Mouse (Mus musculus): ENCODE results near the gene En2. TPM values are rescaled to one million over a fixed set of nuclear protein-coding genes. Genes with fewer than 3 reads are reported as not detected.

The En2 gene
- polyA plus RNA-seq, 1 experiment from 2014 or later, result 0.09 TPM

- no peak overlapping the region for H3K9ac ChIP-seq
- no peaks in the 10 kb centered on the region for H3K9me3 ChIP-seq (replicated peaks)
- H3K4me3 ChIP-seq (replicated peaks), result no peak overlapping the region
- no peak overlapping the region for H3K27ac ChIP-seq
- H3K4me1 ChIP-seq, result peaks cover 49% of the 10 kb centered on the region
- 5% methylated on average over 1 of the region's 1 CpGs for WGBS
- H3K36me3 ChIP-seq, result no peaks in the 10 kb centered on the region
- ATAC-seq (replicated peaks; ENCODE audit: low FRiP score), result no peak
- peaks cover 99% of the 10 kb centered on the region for H3K27me3 ChIP-seq
- no peak overlapping the region for H3K4me2 ChIP-seq
These were observed 1.6 kb upstream of the En2 start for GRCm38 (mm10) chr5:28163926-28164325.

DNA sequence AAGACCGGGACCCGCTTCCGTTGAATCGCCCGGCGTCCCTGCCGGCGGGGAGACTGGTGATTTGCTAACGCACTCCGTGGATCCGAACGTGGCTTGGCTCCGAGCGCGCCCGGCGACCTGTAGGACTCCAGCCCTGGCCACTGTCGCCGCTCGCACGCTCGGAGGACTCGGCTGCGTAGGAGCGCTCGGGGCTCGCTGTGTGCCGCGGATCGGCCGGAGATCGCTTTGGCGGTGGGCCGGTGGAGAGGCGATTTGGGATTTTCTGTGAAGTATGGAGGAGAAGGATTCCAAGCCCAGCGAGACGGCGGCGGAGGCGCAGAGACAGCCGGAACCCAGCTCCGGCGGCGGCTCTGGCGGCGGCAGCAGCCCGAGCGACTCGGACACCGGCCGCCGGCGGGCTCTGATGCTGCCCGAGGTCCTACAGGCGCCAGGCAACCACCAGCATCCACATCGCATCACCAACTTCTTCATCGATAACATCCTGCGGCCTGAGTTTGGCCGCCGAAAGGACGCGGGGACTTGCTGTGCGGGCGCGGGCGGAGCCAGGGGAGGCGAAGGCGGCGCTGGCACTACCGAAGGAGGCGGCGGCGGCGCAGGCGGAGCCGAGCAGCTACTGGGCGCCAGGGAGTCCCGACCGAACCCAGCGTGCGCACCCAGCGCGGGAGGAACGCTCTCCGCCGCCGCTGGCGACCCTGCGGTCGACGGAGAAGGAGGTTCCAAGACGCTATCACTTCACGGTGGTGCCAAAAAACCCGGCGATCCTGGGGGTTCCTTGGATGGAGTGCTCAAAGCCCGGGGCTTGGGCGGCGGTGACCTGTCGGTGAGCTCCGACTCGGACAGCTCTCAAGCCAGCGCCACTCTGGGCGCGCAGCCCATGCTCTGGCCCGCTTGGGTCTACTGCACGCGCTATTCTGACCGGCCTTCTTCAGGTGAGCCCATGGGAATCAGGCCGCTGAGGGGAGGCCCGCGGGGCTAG lies 1.1 kb downstream of the En2 start:
- H3K4me3 ChIP-seq (replicated peaks), result peak overlapping the region; percentile 49
- peak; percentile 24; the same call in 1 of the 2 replicates for ATAC-seq (replicated peaks; ENCODE audit: low FRiP score)
- H3K27me3 ChIP-seq, result peaks cover 96% of the 10 kb centered on the region
- peak overlapping the region; percentile 92 for H3K4me2 ChIP-seq
- no peak overlapping the region for H3K27ac ChIP-seq
- peaks cover 44% of the 10 kb centered on the region for H3K4me1 ChIP-seq
- no peak overlapping the region for H3K9ac ChIP-seq
- H3K9me3 ChIP-seq (replicated peaks), result no peaks in the 10 kb centered on the region
- under 1% methylated on average over 111 of the region's 111 CpGs for WGBS
- no peaks in the 10 kb centered on the region for H3K36me3 ChIP-seq

GRCm38 (mm10) chr5:28167611-28168252 lies 2.2 kb downstream of the En2 start:
- Histone ChIP-seq H3K4me2 (peak overlapping the region; percentile 42), H3K4me1 (peaks cover 37% of the 10 kb centered on the region), H3K9me3 (replicated peaks) (no peaks in the 10 kb centered on the region), H3K36me3 (no peaks in the 10 kb centered on the region), H3K27me3 (peaks cover 97% of the 10 kb centered on the region), H3K27ac (no peak overlapping the region), H3K9ac (no peak overlapping the region), H3K4me3 (replicated peaks) (peak overlapping the region; percentile 21)
- WGBS, result 2% methylated on average over 29 of the region's 29 CpGs
- ATAC-seq (replicated peaks; ENCODE audit: low FRiP score), result no peak

- Histone ChIP-seq H3K4me2 (peak overlapping the region; percentile 42), H3K4me3 (replicated peaks) (peak overlapping the region; percentile 21), H3K27ac (no peak overlapping the region), H3K4me1 (peaks cover 37% of the 10 kb centered on the region), H3K9me3 (replicated peaks) (no peaks in the 10 kb centered on the region), H3K9ac (no peak overlapping the region), H3K36me3 (no peaks in the 10 kb centered on the region), H3K27me3 (peaks cover 97% of the 10 kb centered on the region)
- 2% methylated on average over 36 of the region's 36 CpGs for WGBS
- ATAC-seq (replicated peaks; ENCODE audit: low FRiP score), result no peak
These were observed 3.0 kb downstream of the En2 start for GRCm38 (mm10) chr5:28168253-28169165.

DNA sequence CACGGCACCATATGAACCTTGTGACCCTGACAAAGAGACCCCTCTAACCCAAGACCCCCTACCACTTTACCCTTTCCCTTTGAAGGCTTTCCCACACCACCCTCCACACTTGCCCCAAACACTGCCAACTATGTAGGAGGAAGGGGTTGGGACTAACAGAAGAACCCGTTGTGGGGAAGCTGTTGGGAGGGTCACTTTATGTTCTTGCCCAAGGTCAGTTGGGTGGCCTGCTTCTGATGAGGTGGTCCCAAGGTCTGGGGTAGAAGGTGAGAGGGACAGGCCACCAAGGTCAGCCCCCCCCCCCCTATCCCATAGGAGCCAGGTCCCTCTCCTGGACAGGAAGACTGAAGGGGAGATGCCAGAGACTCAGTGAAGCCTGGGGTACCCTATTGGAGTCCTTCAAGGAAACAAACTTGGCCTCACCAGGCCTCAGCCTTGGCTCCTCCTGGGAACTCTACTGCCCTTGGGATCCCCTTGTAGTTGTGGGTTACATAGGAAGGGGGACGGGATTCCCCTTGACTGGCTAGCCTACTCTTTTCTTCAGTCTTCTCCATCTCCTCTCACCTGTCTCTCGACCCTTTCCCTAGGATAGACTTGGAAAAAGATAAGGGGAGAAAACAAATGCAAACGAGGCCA lies 3.8 kb downstream of the En2 start:
- H3K9me3 ChIP-seq (replicated peaks), result no peaks in the 10 kb centered on the region
- H3K4me1 ChIP-seq, result peaks cover 37% of the 10 kb centered on the region
- H3K4me2 ChIP-seq, result 0 out of 2 replicates have a peak overlapping the region, but pooled peaks have one; percentile 42
- no peak for ATAC-seq (replicated peaks; ENCODE audit: low FRiP score)
- H3K4me3 ChIP-seq (replicated peaks), result 0 out of 2 replicates have a peak overlapping the region, but pooled peaks have one; percentile 21
- no peak overlapping the region for H3K9ac ChIP-seq
- peaks cover 97% of the 10 kb centered on the region for H3K27me3 ChIP-seq
- no peaks in the 10 kb centered on the region for H3K36me3 ChIP-seq
- 4% methylated on average over 5 of the region's 5 CpGs for WGBS
- H3K27ac ChIP-seq, result no peak overlapping the region

GRCm38 (mm10) chr5:28170081-28170480 lies 4.6 kb downstream of the En2 start:
- Histone ChIP-seq H3K9me3 (replicated peaks) (no peaks in the 10 kb centered on the region), H3K27ac (no peak overlapping the region), H3K4me3 (replicated peaks) (no peak overlapping the region), H3K36me3 (no peaks in the 10 kb centered on the region), H3K4me2 (no peak overlapping the region), H3K9ac (no peak overlapping the region), H3K27me3 (peaks cover 97% of the 10 kb centered on the region), H3K4me1 (peaks cover 35% of the 10 kb centered on the region)
- ATAC-seq (replicated peaks; ENCODE audit: low FRiP score), result no peak
- 13% methylated on average over 17 of the region's 17 CpGs for WGBS

DNA sequence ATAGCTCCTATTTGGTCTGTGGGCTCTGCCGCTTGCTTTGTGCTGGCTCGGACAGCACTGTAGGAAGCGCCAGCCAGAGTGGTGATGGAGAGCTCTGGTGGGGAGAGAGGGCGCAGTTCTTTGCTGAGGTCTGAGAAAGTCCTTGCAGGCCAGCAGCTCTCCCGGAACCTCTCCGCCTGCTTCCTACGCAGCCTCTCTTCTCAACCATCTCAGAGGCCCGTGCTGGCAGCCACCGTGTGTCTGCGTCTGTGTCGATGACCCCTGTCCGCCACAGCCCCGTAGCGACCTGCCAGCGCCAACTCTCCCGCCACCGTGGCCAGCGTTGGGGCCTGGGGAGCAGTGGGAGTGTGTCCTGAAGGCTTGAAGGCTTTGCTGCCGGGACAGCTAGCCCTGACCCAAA lies 5.4 kb downstream of the En2 start:
- no peaks in the 10 kb centered on the region for H3K36me3 ChIP-seq
- peaks cover 30% of the 10 kb centered on the region for H3K4me1 ChIP-seq
- 5% methylated on average over 19 of the region's 19 CpGs for WGBS
- H3K27ac ChIP-seq, result no peak overlapping the region
- no peak overlapping the region for H3K4me2 ChIP-seq
- H3K9ac ChIP-seq, result no peak overlapping the region
- no peak overlapping the region for H3K4me3 ChIP-seq (replicated peaks)
- ATAC-seq (replicated peaks; ENCODE audit: low FRiP score), result no peak
- H3K27me3 ChIP-seq, result peaks cover 97% of the 10 kb centered on the region
- H3K9me3 ChIP-seq (replicated peaks), result no peaks in the 10 kb centered on the region

DNA sequence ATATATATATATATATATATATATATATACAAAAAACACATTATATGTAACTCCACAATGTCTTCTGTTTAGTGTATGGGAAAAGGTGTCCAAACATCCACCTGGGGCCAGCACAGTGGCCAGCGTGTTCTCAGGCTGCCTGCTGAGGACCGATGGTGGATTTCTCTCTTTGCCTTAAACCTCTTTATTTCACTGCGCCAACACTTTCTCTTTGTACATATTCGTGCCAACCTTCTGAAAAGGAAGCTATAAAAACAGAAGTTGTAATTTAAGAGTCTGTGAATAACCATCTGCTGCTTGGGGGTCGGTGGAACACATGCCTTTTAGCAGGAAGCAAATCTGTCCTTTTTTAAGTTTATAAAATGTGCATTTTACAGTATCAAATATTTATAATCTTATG lies 6.2 kb downstream of the En2 start:
- peaks cover 22% of the 10 kb centered on the region for H3K4me1 ChIP-seq
- no peak overlapping the region for H3K27ac ChIP-seq
- WGBS, result 19% methylated on average over 5 of the region's 5 CpGs
- no peaks in the 10 kb centered on the region for H3K36me3 ChIP-seq
- H3K9me3 ChIP-seq (replicated peaks), result no peaks in the 10 kb centered on the region
- H3K9ac ChIP-seq, result no peak overlapping the region
- H3K27me3 ChIP-seq, result peaks cover 97% of the 10 kb centered on the region
- no peak overlapping the region for H3K4me2 ChIP-seq
- H3K4me3 ChIP-seq (replicated peaks), result no peak overlapping the region
- ATAC-seq (replicated peaks; ENCODE audit: low FRiP score), result no peak

DNA sequence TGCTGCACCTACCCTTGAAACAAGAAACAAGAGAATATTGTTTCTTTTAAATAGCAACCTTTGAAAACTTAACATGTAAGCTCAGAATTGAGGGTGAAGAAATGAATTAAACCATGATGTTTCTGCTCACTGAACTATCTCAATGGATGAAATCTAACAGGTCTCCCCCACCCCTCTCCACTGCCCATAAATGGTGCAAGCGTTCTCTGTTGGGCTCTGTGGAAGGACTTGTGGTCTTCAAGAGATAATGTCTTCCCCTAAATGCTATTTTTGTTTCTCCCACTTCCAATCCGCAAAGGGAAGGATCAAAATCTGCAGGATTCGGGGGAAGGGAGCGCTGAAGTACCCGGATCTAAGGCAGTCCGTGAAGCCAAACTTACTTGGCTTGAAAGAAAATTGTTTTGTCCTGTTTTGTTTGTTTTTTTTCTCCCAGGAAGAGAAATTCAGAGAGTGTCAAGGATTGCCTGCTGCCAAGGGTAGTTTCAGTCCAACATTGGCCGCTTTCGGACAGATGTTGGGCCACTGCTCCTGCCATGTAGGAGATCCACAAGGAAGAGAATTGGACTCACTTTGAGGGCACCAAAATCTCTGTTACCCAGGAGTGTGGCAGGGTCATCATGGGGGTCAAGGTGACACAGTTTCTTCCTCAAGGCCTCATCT lies 6.9 kb downstream of the En2 start:
- no peak overlapping the region for H3K4me2 ChIP-seq
- H3K9me3 ChIP-seq (replicated peaks), result no peaks in the 10 kb centered on the region
- H3K27ac ChIP-seq, result no peak overlapping the region
- WGBS, result 10% methylated on average over 8 of the region's 8 CpGs
- H3K4me3 ChIP-seq (replicated peaks), result no peak overlapping the region
- H3K4me1 ChIP-seq, result peaks cover 17% of the 10 kb centered on the region
- no peaks in the 10 kb centered on the region for H3K36me3 ChIP-seq
- peaks cover 97% of the 10 kb centered on the region for H3K27me3 ChIP-seq
- ATAC-seq (replicated peaks; ENCODE audit: low FRiP score), result no peak
- H3K9ac ChIP-seq, result no peak overlapping the region

DNA sequence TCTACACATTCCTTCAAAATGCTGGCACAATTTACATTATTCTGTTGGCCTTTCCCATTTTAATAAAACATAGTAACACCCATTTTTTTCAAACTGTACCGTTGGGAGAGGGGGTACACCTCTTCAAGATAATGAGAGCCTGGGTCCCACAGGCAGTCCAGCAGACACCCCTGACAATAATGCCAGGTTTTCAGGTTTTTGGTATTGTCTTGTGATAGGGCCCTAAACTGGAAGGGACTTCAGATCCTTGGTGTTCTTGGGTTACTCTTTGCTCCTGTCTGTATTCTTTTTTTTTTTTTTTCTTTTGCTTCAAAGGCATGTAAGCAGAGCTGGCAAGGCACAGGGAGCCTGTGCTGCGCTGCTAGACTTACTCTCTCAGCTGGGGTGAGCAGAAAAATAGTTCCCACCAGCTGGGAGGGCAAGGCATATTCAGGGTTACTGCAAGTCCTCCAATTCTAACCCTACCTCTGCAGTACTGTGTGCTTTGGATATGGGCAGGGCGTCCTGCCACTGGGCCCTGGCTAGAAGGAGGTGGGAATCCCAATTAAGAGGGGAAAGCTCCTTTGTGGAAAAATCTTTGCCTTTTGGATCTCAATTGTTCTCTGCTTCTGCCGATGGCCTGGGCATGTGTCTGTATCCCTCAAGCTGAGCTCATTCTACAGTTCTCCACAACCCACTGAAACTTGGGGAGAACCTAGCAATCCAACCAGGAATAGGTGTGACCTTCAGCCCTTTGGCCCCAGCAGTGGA lies 7.6 kb downstream of the En2 start:
- ATAC-seq (replicated peaks; ENCODE audit: low FRiP score), result no peak
- H3K9ac ChIP-seq, result no peak overlapping the region
- H3K27me3 ChIP-seq, result peaks cover 97% of the 10 kb centered on the region
- H3K4me3 ChIP-seq (replicated peaks), result no peak overlapping the region
- H3K9me3 ChIP-seq (replicated peaks), result no peaks in the 10 kb centered on the region
- H3K36me3 ChIP-seq, result no peaks in the 10 kb centered on the region
- WGBS, result 4% methylated on average over 4 of the region's 4 CpGs
- no peak overlapping the region for H3K27ac ChIP-seq
- no peak overlapping the region for H3K4me2 ChIP-seq
- peaks cover 13% of the 10 kb centered on the region for H3K4me1 ChIP-seq
